Mouse (Mus musculus): ENCODE results near the gene Kalrn. TPM values are rescaled to one million over a fixed set of nuclear protein-coding genes. Genes with fewer than 3 reads are reported as not detected.

Kalrn gene
- polyA plus RNA-seq (2012; rRNA removed) = 3.9 and 6.6 TPM in 2 replicates

- DNase-seq (ENCODE audit: low read depth) = no peak
Observed at GRCm38 (mm10) chr16:34573151-34573802, at the start of gene Kalrn. Kalrn (minus strand) TSS chr16:34573532.

DNA sequence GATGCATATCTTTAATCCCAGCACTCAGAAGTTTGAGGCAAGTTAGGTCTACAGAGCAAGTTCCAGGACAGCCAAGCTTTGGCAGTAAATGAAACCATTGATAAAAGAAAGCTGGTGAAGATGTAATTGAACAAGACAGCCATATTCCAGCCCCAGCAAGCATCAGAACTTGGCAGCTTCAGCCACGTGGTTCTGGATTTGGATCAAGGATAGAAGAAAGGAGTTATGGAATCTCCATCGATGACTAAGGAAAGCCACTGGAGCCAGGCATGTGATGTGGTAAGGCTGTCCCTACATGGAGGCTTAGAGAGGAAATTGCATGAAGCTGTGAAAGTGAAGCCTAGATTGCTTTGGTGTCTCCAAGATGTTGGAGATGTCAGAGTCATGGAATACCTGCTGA lies 40.7 kb upstream of the Kalrn start:
- DNase-seq (ENCODE audit: low read depth) = no peak

GRCm38 (mm10) chr16:34610137-34610536 lies 36.8 kb upstream of the Kalrn start:
- no peak for DNase-seq (ENCODE audit: low read depth)

DNA sequence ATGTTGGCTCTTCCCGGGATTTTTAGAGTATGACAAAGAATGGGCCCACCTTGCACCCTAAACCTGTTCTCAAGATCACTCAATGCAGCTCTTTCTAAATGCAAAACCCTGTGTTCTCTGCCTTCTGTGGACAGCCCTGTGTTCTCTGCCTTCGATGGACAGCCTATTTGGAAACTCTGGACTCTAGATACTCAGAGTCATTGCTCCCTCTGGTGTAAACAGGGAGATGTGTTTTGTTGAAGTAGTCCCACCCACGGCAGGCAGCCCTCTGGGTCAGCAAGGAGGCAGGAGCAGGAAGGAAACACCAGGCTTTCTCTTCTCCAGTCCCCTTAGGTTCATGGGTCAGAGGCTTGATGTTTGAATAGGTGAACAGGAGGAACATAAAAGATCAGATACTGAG lies 32.3 kb upstream of the Kalrn start:
- no peak for DNase-seq (ENCODE audit: low read depth)

DNA sequence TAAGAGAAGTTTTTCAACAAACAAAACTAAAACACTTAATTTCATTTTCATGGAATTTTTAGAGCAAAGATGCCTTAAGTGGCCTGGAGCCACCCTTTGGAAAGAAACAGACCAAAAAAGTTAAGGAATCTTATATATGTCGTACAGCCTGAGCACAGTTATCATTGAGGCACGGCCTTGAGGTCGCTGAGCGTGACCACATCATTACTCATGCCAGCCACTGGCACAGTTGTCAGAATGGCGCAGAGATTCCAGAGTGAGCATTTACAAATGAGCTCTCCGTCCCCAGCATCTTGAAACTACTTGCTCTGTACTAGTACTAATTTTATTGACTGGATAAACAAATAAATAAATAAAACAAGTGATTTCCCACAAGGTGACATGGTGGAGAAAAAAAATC lies 30.5 kb upstream of the Kalrn start:
- no peak for DNase-seq (ENCODE audit: low read depth)

GRCm38 (mm10) chr16:34603076-34603475 lies 29.7 kb upstream of the Kalrn start:
- no peak for DNase-seq (ENCODE audit: low read depth)

GRCm38 (mm10) chr16:34601954-34602353 lies 28.6 kb upstream of the Kalrn start:
- no peak for DNase-seq (ENCODE audit: low read depth)

DNA sequence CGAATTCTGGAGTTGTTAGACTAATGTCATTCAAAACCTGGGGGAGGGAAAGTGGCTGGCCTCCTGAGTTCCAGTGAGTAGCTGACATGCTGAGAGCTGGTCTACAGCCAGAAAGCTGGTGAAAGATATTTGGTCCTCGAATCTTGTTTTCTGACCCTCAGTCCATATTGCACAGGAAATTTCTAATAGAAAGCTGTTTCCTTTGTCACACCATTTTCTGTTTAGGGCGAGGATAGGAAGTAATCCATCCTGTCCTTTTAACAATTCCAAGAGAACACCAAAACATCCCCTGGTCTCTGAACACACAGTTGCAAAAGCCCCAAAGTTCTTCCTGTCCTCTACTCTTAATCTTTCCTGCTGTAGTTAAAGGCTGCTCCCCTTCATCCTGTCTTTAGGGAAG lies 22.0 kb upstream of the Kalrn start:
- DNase-seq (ENCODE audit: low read depth) = no peak

GRCm38 (mm10) chr16:34594597-34595262 lies 21.4 kb upstream of the Kalrn start:
- DNase-seq (ENCODE audit: low read depth) = no peak

GRCm38 (mm10) chr16:34592696-34593095 lies 19.4 kb upstream of the Kalrn start:
- DNase-seq (ENCODE audit: low read depth) = no peak

DNA sequence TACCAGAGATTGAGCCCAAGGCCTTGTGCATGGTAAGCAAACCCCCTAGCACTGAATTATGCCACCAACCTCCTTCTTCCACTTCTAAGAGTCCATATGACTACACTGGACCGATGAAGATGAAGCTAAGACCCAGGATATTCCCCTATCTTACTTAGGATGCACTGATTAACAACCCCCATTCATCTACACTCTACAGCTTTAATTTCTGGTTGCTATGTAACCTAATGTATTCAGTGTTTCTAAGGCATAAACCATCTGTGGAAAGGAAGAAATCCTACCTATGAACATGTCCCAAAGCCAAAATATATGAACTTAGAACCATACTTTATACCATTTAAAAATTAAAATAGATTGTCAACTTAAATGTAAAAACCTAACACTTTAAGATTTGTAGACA lies 18.6 kb upstream of the Kalrn start:
- no peak for DNase-seq (ENCODE audit: low read depth)

DNA sequence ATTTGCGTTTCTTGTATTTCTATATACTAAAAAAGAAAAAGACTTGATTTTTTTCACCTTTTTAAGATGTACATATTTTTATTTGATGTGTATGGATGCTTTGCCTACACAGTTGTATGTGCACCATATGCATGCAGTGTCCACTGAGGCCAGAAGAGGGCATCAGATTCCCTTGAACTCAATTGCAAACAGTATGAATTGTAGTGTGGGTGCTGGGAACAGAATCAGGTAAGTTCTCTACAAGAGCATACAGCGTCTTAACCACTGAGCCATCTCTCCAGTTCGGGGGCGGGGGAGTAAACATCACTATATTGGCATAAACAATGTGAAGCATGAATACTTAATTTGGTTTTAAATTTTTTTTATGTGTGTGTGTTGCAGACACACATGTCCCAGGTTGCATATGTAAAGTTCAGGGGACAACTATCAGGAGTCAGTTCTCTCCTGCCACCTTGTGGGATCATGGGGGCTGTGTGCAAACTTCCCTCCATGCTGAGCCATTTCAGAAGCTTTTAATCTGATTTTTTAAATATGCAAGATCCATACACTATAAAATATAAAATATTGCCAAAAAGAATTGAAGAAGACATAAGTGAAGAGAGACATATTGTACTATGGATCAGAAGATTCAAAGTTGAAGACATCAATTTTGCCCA lies 6.5 kb upstream of the Kalrn start:
- no peak for DNase-seq (ENCODE audit: low read depth)

DNA sequence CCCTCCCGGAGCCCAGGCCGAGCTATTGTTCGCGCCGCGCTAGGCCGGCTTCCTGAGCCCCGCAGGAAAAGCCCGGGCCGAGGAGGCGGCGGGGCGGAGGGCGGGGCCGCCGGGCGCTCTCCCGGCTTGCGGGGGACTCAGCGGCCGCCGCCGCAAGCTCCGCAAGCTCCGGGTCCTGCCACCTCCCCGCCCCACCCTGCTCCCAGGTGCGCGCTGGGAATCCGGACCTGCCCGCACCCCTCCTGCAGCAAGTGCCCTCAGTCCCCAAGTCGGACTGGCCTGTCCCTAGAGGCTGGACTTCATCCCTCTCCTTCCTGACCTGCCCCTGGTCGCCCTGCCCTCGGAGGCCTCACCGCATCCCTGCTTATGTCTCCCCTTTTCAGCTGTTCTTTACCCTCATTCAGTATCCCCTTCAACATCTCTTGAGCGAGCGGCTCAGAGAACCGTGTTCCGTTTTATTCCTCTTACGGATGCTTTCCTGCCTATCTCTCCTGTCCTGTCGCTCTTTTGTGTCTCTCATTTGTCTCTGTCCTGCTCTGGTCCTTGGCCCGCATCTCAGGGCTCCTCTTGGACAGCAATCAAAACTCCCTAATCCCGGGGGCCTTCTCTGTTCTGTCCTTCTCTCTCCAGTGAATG lies 642 bp upstream of the Kalrn start:
- DNase-seq (ENCODE audit: low read depth) = no peak

DNA sequence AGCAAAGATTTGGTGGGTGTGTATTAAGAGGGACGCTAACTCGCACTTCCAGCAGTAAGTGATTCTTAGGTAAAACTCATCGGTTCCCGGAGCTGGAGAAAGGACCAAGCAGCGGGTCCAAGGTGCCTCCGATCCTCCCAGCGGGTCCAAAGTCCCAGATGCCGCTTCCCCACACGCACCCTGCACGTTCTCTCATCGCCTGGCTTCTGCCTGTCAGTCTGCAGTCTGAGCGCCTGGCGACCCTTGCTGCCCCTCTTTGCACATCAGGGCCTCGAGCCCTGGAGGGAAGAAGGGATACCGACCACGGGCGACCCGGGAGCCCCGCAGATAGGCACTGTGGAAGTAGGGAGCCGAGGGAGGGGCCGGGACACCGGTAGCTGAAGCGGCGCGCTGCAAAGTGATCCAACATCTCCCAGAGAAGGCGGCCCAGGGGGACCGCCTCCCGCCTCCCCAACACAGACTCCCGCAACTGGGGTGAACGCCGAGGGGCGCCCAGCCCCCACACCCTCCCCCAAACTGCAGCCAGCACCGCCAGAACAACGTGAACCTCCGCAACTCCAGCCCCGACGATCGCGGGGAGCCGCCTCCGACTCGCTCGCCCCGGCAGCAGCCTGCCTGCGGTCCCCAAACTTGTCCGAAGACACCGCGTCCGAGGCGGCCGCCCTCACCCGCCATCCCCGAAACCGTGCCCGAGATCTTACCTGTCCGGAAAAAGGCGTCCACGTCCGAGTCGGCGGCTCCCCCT lies 754 bp downstream of the Kalrn start:
- DNase-seq (ENCODE audit: low read depth) = no peak

GRCm38 (mm10) chr16:34571931-34572405 lies 1.4 kb downstream of the Kalrn start:
- no peak for DNase-seq (ENCODE audit: low read depth)

- no peak for DNase-seq (ENCODE audit: low read depth)
Observed at GRCm38 (mm10) chr16:34569897-34570296, 3.4 kb downstream of the Kalrn start.

- DNase-seq (ENCODE audit: low read depth) = no peak
Observed at GRCm38 (mm10) chr16:34568831-34569230, 4.5 kb downstream of the Kalrn start.

DNA sequence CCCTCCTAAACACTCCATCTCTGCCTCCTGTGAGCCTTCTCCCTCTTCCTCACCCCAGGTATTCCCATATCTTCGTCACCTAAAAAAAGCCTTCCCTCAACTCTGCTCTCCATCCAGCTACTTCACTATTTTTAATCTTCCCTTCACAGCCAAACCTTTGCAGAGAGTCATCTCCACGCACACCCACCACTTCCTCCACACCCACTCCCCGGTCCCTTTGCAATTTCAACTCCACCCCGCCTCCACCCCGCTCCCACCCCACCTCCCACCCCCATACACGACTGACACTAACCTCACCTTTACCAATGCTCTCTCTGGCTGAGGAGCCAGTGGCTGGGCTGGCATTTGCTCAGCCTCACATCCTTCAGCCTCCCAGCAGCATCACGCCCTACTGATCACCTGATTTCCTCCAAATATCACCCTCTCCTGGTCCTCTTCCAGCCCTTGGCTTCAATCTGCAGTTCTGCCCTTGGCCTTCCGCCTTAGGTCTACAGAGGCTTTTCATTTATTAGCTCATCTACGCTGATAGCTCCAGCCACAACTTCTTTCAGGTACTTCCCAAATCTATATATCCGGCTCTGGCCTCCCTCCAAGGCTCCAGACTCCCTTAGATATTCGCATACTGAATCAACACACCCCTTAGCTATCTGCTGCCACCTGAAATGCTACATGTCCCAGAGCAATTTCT lies 9.6 kb downstream of the Kalrn start:
- DNase-seq (ENCODE audit: low read depth) = no peak

DNA sequence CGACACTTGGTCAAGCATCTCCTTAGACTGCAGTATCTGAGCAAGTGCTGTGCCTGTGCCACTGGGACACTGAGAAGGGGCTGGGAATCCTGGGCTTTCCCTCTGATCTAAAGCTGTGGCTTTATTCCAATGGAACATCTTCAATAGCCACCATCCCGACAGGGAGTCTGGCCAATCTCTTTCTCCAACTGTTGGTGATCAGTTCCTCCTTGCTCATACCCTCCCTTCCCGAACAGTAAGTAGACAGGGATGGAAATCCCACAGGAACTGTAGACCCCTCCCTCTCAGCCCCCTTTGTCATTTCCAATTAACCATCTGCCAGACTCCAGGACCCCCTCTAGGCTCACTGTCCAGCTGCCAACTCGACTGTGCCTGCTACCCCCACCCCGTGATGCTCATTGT lies 11.6 kb downstream of the Kalrn start:
- no peak for DNase-seq (ENCODE audit: low read depth)

DNA sequence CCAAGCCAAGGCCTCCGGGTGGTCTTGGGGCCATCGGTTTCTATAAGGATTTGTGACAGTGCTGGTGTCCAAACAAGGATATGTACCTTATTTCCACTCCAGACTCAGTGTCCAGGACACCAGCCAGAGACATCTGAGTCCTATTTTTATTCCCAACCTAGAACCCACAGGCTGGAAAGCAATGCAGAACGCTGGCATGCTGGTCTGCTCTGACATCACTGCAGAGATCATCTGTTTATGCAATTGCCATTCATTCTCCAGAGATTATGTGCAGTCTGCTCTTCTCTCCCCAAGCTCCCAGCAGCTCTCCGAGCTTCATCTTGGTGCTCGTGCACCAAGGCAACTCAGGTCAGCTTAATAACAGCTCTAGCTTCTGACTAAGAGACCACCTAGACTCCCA lies 12.5 kb downstream of the Kalrn start:
- no peak for DNase-seq (ENCODE audit: low read depth)

- no peak for DNase-seq (ENCODE audit: low read depth)
Observed at GRCm38 (mm10) chr16:34560411-34560810, 12.9 kb downstream of the Kalrn start.
